Comparison of ENCODE assay signal across 13 mouse cellular contexts in the genomic region with DNA sequence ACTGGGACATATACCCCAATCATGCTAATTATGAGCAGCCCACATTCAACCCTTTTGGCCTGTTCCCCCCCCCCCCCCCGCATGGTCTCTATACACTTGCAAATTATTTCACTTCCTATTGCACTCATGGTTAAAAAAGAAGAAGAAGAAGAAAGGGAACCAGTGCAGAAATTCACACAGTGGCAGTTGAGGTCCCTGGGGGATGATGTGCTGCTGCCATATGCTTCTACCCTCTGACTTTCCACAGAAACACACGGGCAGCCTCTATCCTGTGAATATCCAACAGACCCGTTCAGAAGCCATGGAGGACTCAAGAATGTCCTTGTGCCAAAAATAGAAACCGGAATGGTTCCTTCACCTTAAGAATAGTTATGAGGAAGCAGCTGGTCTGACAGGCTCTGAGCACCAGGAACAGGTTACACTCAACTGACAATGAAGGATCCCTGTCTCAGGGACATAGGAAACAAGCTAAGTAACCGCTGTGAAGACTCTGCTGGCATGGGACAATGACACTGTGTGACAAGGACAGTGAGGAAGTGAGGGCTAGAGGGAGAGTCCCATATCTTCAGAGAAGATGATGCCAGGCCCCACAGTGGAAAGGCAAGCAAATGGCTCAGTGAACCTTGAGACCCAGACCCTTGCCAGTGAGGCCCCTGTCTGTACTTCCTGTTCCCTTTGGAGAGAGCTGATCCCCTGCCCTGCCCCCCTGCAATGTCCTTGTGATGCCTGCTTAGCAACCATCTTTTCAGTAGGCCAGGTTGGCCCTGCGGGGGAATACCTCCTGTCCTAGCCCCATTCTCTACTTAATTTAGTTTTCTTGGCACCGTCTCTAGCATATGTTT.
DNase-seq lines count a peak whose midpoint lies in the region; ATAC-seq and TF ChIP-seq lines count a peak whose summit lies in the region.
"Had no signal": no experiment of that assay in that cellular context is flagged by ENCODE, and none has a peak within 500 bp of the region (broad histone marks: within the 10 kb centered on the region; RNA-seq: fewer than 3 reads in every experiment).

No protein-coding gene starts in this region.

- TF ChIP-seq CTCF in intestine, postnatal 0 days (IDR thresholded peaks at IDR 0.05; ENCODE audit: low read depth) = no peak

- H3K4me1 ChIP-seq in forebrain, embryonic 12.5 days = peaks cover 7% of the 10 kb centered on the region
- H3K4me1 ChIP-seq in forebrain, embryonic 16.5 days (replicated peaks; ENCODE audit: control insufficient read depth, insufficient read depth, low read length) = peaks cover 25% of the 10 kb centered on the region
- peaks cover 13% of the 10 kb centered on the region for H3K4me1 ChIP-seq in neural tube, embryonic 13.5 days (replicated peaks)
- H3K4me1 ChIP-seq in neural tube, embryonic 15.5 days = peaks cover 12% of the 10 kb centered on the region; the same call in 1 of the 2 replicates
- H3K4me1 ChIP-seq in intestine, postnatal 0 days (replicated peaks; ENCODE audit: control insufficient read depth, insufficient read depth, low read length) = no peaks in the 10 kb centered on the region
- no peaks in the 10 kb centered on the region for H3K4me1 ChIP-seq in kidney, embryonic 15.5 days

- DNase-seq in spleen, postnatal 4 days (ENCODE audit: low spot score in 2 of 2) = peak; percentile 42 to 69
- DNase-seq in kidney, adult 18-20 months = no peak
- DNase-seq: gastrocnemius, postnatal 14 days; right cerebral cortex, postnatal 25 days had no signal

- 0 out of 2 replicates have a peak overlapping the region, but pooled peaks have one; percentile 26 for H3K27ac ChIP-seq in forebrain, embryonic 12.5 days
- no peak overlapping the region for H3K27ac ChIP-seq in forebrain, embryonic 16.5 days (ENCODE audit: low read length)
- H3K27ac ChIP-seq in neural tube, embryonic 13.5 days (replicated peaks) = no peak overlapping the region; the same call in 1 of the 2 replicates
- H3K27ac ChIP-seq in neural tube, embryonic 15.5 days (replicated peaks) = no peak overlapping the region
- H3K27ac ChIP-seq in intestine, postnatal 0 days (ENCODE audit: low read depth, low read length) = no peak overlapping the region
- H3K27ac ChIP-seq in kidney, embryonic 15.5 days = no peak overlapping the region
- H3K27ac ChIP-seq: kidney, postnatal 0 days; limb, embryonic 15.5 days; macrophage had no signal

- no peak overlapping the region for H3K4me3 ChIP-seq in forebrain, embryonic 12.5 days (replicated peaks)
- no peak overlapping the region for H3K4me3 ChIP-seq in forebrain, embryonic 16.5 days (replicated peaks; ENCODE audit: low read length)
- no peak overlapping the region for H3K4me3 ChIP-seq in neural tube, embryonic 13.5 days
- H3K4me3 ChIP-seq in neural tube, embryonic 15.5 days (replicated peaks) = no peak overlapping the region
- H3K4me3 ChIP-seq in intestine, postnatal 0 days (ENCODE audit: low read depth, low read length) = no peak overlapping the region
- H3K4me3 ChIP-seq in kidney, embryonic 15.5 days (replicated peaks) = no peak overlapping the region
- H3K4me3 ChIP-seq: limb, embryonic 15.5 days had no signal

- no peaks in the 10 kb centered on the region for H3K36me3 ChIP-seq in forebrain, embryonic 12.5 days (replicated peaks)
- H3K36me3 ChIP-seq in forebrain, embryonic 16.5 days (ENCODE audit: control insufficient read depth, insufficient read depth) = no peaks in the 10 kb centered on the region
- H3K36me3 ChIP-seq in neural tube, embryonic 13.5 days = peaks cover 5% of the 10 kb centered on the region
- peaks cover 8% of the 10 kb centered on the region for H3K36me3 ChIP-seq in neural tube, embryonic 15.5 days
- no peaks in the 10 kb centered on the region for H3K36me3 ChIP-seq in intestine, postnatal 0 days (ENCODE audit: control insufficient read depth, insufficient read depth)
- H3K36me3 ChIP-seq in kidney, embryonic 15.5 days = no peaks in the 10 kb centered on the region
- H3K36me3 ChIP-seq: limb, embryonic 15.5 days had no signal

- no peak overlapping the region for H3K9ac ChIP-seq in forebrain, embryonic 12.5 days
- H3K9ac ChIP-seq in forebrain, embryonic 16.5 days (replicated peaks; ENCODE audit: low read depth, low read length) = no peak overlapping the region
- H3K9ac ChIP-seq in neural tube, embryonic 13.5 days = no peak overlapping the region
- H3K9ac ChIP-seq in neural tube, embryonic 15.5 days (replicated peaks) = no peak overlapping the region
- no peak overlapping the region for H3K9ac ChIP-seq in intestine, postnatal 0 days (ENCODE audit: low read depth, low read length)
- H3K9ac ChIP-seq in kidney, embryonic 15.5 days = no peak overlapping the region
- H3K9ac ChIP-seq: limb, embryonic 15.5 days had no signal

- no peaks in the 10 kb centered on the region for H3K27me3 ChIP-seq in forebrain, embryonic 12.5 days
- H3K27me3 ChIP-seq in forebrain, embryonic 16.5 days (replicated peaks; ENCODE audit: control insufficient read depth, insufficient read depth, low read length) = no peaks in the 10 kb centered on the region
- H3K27me3 ChIP-seq in neural tube, embryonic 13.5 days = no peaks in the 10 kb centered on the region
- H3K27me3 ChIP-seq in neural tube, embryonic 15.5 days (replicated peaks) = no peaks in the 10 kb centered on the region
- no peaks in the 10 kb centered on the region for H3K27me3 ChIP-seq in intestine, postnatal 0 days (replicated peaks; ENCODE audit: control insufficient read depth, insufficient read depth, low read length)
- peaks cover 7% of the 10 kb centered on the region for H3K27me3 ChIP-seq in kidney, embryonic 15.5 days
- H3K27me3 ChIP-seq: limb, embryonic 15.5 days had no signal

- 62% methylated on average over 7 of the region's 7 CpGs for WGBS in forebrain, embryonic 12.5 days
- 48% methylated on average over 6 of the region's 7 CpGs for WGBS in forebrain, embryonic 16.5 days
- 68% methylated on average over 7 of the region's 7 CpGs for WGBS in neural tube, embryonic 13.5 days
- 60% methylated on average over 6 of the region's 7 CpGs for WGBS in neural tube, embryonic 15.5 days
- WGBS in intestine, postnatal 0 days = 67% methylated on average over 7 of the region's 7 CpGs
- 77% methylated on average over 7 of the region's 7 CpGs for WGBS in kidney, embryonic 15.5 days

- H3K9me3 ChIP-seq in forebrain, embryonic 12.5 days = no peaks in the 10 kb centered on the region
- H3K9me3 ChIP-seq in forebrain, embryonic 16.5 days (ENCODE audit: control insufficient read depth, low read length) = no peaks in the 10 kb centered on the region
- H3K9me3 ChIP-seq in neural tube, embryonic 13.5 days = no peaks in the 10 kb centered on the region
- no peaks in the 10 kb centered on the region for H3K9me3 ChIP-seq in neural tube, embryonic 15.5 days (replicated peaks)
- no peaks in the 10 kb centered on the region for H3K9me3 ChIP-seq in intestine, postnatal 0 days (ENCODE audit: control insufficient read depth)
- no peaks in the 10 kb centered on the region for H3K9me3 ChIP-seq in kidney, embryonic 15.5 days (replicated peaks)
- H3K9me3 ChIP-seq: limb, embryonic 15.5 days had no signal

- H3K4me2 ChIP-seq in forebrain, embryonic 12.5 days = no peak overlapping the region
- no peak overlapping the region for H3K4me2 ChIP-seq in forebrain, embryonic 16.5 days (ENCODE audit: low read length)
- H3K4me2 ChIP-seq in neural tube, embryonic 13.5 days = no peak overlapping the region
- no peak overlapping the region for H3K4me2 ChIP-seq in neural tube, embryonic 15.5 days
- H3K4me2 ChIP-seq in intestine, postnatal 0 days (replicated peaks; ENCODE audit: low read depth) = no peak overlapping the region
- no peak overlapping the region for H3K4me2 ChIP-seq in kidney, embryonic 15.5 days
- H3K4me2 ChIP-seq: limb, embryonic 15.5 days had no signal

- ATAC-seq in forebrain, embryonic 12.5 days (ENCODE audit: low FRiP score) = 0 out of 2 replicates have a peak, but pooled peaks have one; percentile 17
- no peak for ATAC-seq in forebrain, embryonic 16.5 days
- ATAC-seq in neural tube, embryonic 13.5 days (ENCODE audit: low read depth) = peak; percentile 47; the same call in 1 of the 2 replicates
- no peak for ATAC-seq in neural tube, embryonic 15.5 days (ENCODE audit: low FRiP score)
- peak; percentile 64 for ATAC-seq in intestine, postnatal 0 days
- no peak for ATAC-seq in kidney, embryonic 15.5 days (replicated peaks; ENCODE audit: low FRiP score)

Comparison
In these comparisons a context has a peak if more than half of its experiments do, and no peak if none do; other contexts are left out.
1. ATAC-seq: peak in forebrain, embryonic 12.5 days (single experiment), neural tube, embryonic 13.5 days (single experiment) and intestine, postnatal 0 days (single experiment); none in forebrain, embryonic 16.5 days (single experiment), neural tube, embryonic 15.5 days (single experiment) and kidney, embryonic 15.5 days (single experiment).